Mouse (Mus musculus) CH12.LX (cell line): ENCODE results near the gene Rsc1a1. TPM values are rescaled to one million over a fixed set of nuclear protein-coding genes. Genes with fewer than 3 reads are reported as not detected.

Experiments used
- DNase-seq: peaks from one replicate; pipeline ENCODE4 v3.0.0-alpha.2; 2013; ENCODE audit errors: extremely low read depth
- H3K27ac ChIP-seq: 2 replicates; pipeline ENCODE4 v1.5.1; 2012; ENCODE audit warnings: low read depth, mild to moderate bottlenecking, control low read depth, moderate library complexity; ENCODE audit not compliant: insufficient read depth
- H3K27me3 ChIP-seq: replicated peaks from 2 replicates; pipeline ENCODE3; 2012; ENCODE audit warnings: inconsistent platforms
- H3K36me3 ChIP-seq, 2 experiments: replicated peaks in 1 of 2; 2 replicates each; pipeline versions ENCODE3 to v1.6.1; 2012; ENCODE audit warnings: inconsistent platforms in 1 of 2, low read length in 1 of 2, mild to moderate bottlenecking in 1 of 2, mixed read lengths in 1 of 2, moderate library complexity in 1 of 2; ENCODE audit not compliant: control insufficient read depth in 1 of 2, insufficient read depth in 1 of 2
- H3K4me1 ChIP-seq, 2 experiments: 2 replicates each; pipeline ENCODE4 v1.6.1; 2012; ENCODE audit warnings: inconsistent platforms in 1 of 2, moderate library complexity in 1 of 2; ENCODE audit not compliant: insufficient read depth in 2 of 2, control insufficient read depth in 1 of 2
- H3K4me2 ChIP-seq: 2 replicates; pipeline ENCODE4 v1.6.1; 2012; ENCODE audit warnings: low read depth, mild to moderate bottlenecking, control low read depth; ENCODE audit not compliant: poor library complexity, insufficient read depth, severe bottlenecking
- H3K4me3 ChIP-seq, 3 experiments: fragments of 150-350 bp in 1 of 3; sonication (generic) in 1 of 3; replicated peaks in 1 of 3; 2 replicates each; pipeline versions ENCODE3 to v1.5.1; 2011 to 2012; ENCODE audit warnings: low read depth in 2 of 3, low read length in 2 of 3, mild to moderate bottlenecking in 2 of 3, moderate library complexity in 2 of 3, control low read depth in 1 of 3, improper control_type of control experiment in 1 of 3, inconsistent platforms in 1 of 3, mixed read lengths in 1 of 3; ENCODE audit not compliant: poor library complexity in 1 of 3
- H3K79me2 ChIP-seq: replicated peaks from 2 replicates; pipeline ENCODE4 v1.6.1; 2012; ENCODE audit warnings: mild to moderate bottlenecking, moderate library complexity; ENCODE audit not compliant: control insufficient read depth, poor library complexity, insufficient read depth, severe bottlenecking; ENCODE audit errors: extremely low read depth
- H3K9ac ChIP-seq: 2 replicates; pipeline ENCODE4 v1.6.1; 2012; ENCODE audit warnings: low read depth, mild to moderate bottlenecking, control low read depth, moderate library complexity; ENCODE audit not compliant: insufficient read depth
- H3K9me3 ChIP-seq: replicated peaks from 2 replicates; pipeline ENCODE3; 2012; ENCODE audit warnings: low read length, inconsistent platforms, mixed read lengths
- BHLHE40 ChIP-seq: IDR thresholded peaks from 2 replicates; pipeline ENCODE4 v1.6.1; 2011; ENCODE audit warnings: mild to moderate bottlenecking, low read depth, low read length, improper control_type of control experiment
- CHD2 ChIP-seq: IDR thresholded peaks from 2 replicates; pipeline ENCODE4 v1.6.1; 2011; ENCODE audit warnings: low read length, improper control_type of control experiment
- E2F4 ChIP-seq: IDR thresholded peaks from 2 replicates; pipeline ENCODE4 v1.6.1; 2011; ENCODE audit warnings: low read depth, low read length, improper control_type of control experiment; ENCODE audit not compliant: insufficient replicate concordance
- EP300 ChIP-seq: IDR thresholded peaks from 2 replicates; pipeline ENCODE4 v1.6.1; 2011; ENCODE audit warnings: low read length, improper control_type of control experiment
- ETS1 ChIP-seq: conservative IDR thresholded peaks from 2 replicates; pipeline ENCODE4 v1.6.1; 2012; ENCODE audit warnings: low read depth, mild to moderate bottlenecking, inconsistent platforms, low read length, improper control_type of control experiment, moderate library complexity
- HCFC1 ChIP-seq: IDR thresholded peaks from 2 replicates; pipeline ENCODE4 v1.6.1; 2012; ENCODE audit warnings: low read depth, mild to moderate bottlenecking, inconsistent platforms, low read length, improper control_type of control experiment
- MAX ChIP-seq: IDR thresholded peaks from 2 replicates; pipeline ENCODE4 v1.6.1; 2011; ENCODE audit warnings: low read length, improper control_type of control experiment
- MYC ChIP-seq: IDR thresholded peaks from 2 replicates; pipeline ENCODE4 v1.6.1; 2011; ENCODE audit warnings: low read depth, mild to moderate bottlenecking, improper control_type of control experiment, low read length
- POLR2AphosphoS2 ChIP-seq: IDR thresholded peaks from 2 replicates; pipeline ENCODE4 v1.6.1; 2011; ENCODE audit warnings: low read depth, low read length, improper control_type of control experiment
- RAD21 ChIP-seq: IDR thresholded peaks from 2 replicates; pipeline ENCODE4 v1.6.1; 2011; ENCODE audit warnings: low read depth, mild to moderate bottlenecking, low read length, improper control_type of control experiment, moderate library complexity
- SIN3A ChIP-seq: IDR thresholded peaks from 2 replicates; pipeline ENCODE4 v1.6.1; 2012; ENCODE audit warnings: low read length, improper control_type of control experiment, inconsistent platforms
- SMC3 ChIP-seq: IDR thresholded peaks from 2 replicates; pipeline ENCODE4 v1.6.1; 2011; ENCODE audit warnings: low read depth, low read length, improper control_type of control experiment
- USF1 ChIP-seq: IDR thresholded peaks from 2 replicates; pipeline ENCODE4 v1.6.1; 2014; ENCODE audit warnings: low read depth, mild to moderate bottlenecking, inconsistent platforms, low read length, improper control_type of control experiment
- USF2 ChIP-seq: conservative IDR thresholded peaks from 2 replicates; pipeline ENCODE4 v1.6.1; 2011; ENCODE audit warnings: low read depth, low read length, improper control_type of control experiment
- ZC3H11A ChIP-seq: IDR thresholded peaks from 2 replicates; pipeline ENCODE4 v1.6.1; 2012; ENCODE audit warnings: low read depth, mild to moderate bottlenecking, inconsistent platforms, low read length, improper control_type of control experiment
- ZKSCAN1 ChIP-seq: IDR thresholded peaks from 2 replicates; pipeline ENCODE4 v1.6.1; 2012; ENCODE audit warnings: low read depth, inconsistent platforms, low read length, improper control_type of control experiment, borderline replicate concordance
- ZNF384 ChIP-seq: IDR thresholded peaks from 2 replicates; pipeline ENCODE4 v1.6.1; 2012; ENCODE audit warnings: low read depth, low read length, improper control_type of control experiment, inconsistent platforms
- dilution Hi-C: fragments of 300-500 bp; cut with MboI; formaldehyde crosslinking; loops from 2 replicates; pipeline ENCODE4 v1.14.3; 2020; ENCODE audit warnings: low sequenced_read_pairs; ENCODE audit not compliant: extremely low pct_unique_long_range_greater_than_20kb, extremely low pct_ligation_motif_present
- in situ Hi-C: fragments of 300-500 bp; cut with MboI; formaldehyde crosslinking; loops from 3 replicates; pipeline ENCODE4 v1.14.3; 2019; ENCODE audit warnings: low sequenced_read_pairs, low pct_ligation_motif_present, low pct_unique_long_range_greater_than_20kb, mixed read lengths
- polyA plus RNA-seq: library from polyadenylated mRNA; unstranded; fragments of >175 nt; gene quantifications from 2 replicates; pipeline ENCODE4 v1.2.1, GENCODE M21; 2012; ENCODE audit warnings: low read depth; ENCODE audit not compliant: insufficient read length
- total RNA-seq, 2 experiments: library from RNA; depleted of rRNA; stranded (reverse); fragments of 300-350 nt in 1 of 2; fragments of >200 nt in 1 of 2; gene quantifications; 2 replicates each; pipeline ENCODE4 v1.2.3; 2012 to 2014

The Rsc1a1 gene
- total and polyA plus RNA-seq, 3 experiments, result 3.4 to 14.0 (median 7.0) TPM

DNA sequence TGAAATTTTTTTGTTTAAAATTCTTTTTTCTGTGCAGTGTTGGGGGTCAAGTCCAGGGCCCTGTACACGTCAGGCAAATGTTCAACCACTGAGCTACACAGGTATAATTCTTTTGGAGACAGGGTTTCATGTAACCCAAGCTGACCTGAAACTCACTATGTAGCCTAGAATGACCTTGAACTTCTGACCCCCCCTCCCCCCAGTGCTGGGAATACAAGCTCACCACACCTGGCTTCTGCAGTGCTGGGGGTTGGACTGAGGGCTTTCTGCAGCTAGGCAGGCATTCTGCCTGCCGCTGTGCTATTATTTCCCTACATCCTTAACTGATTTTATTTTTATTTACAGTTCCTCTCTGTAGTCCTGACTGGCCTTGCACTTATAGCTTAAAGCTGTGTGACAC is 6.4 kb downstream of the Rsc1a1 start:
- TF ChIP-seq MYC, result no peak
- TF ChIP-seq USF1, result no peak
- no peak for TF ChIP-seq CHD2
- TF ChIP-seq SMC3, result no peak
- no peak for TF ChIP-seq BHLHE40
- dilution Hi-C loops (no loop called here), in situ Hi-C loops (no loop called here)
- Histone ChIP-seq H3K4me2 (no peak overlapping the region), H3K4me3 (no peak overlapping the region), H3K27me3 (no peaks in the 10 kb centered on the region), H3K9ac (no peak overlapping the region), H3K79me2 (no peaks in the 10 kb centered on the region), H3K27ac (no peak overlapping the region), H3K4me1 (peaks cover 13 to 28% of the 10 kb centered on the region in 2 experiments), H3K36me3 (peaks cover 13 to 44% of the 10 kb centered on the region in 2 experiments), H3K9me3 (no peaks in the 10 kb centered on the region)
- no peak for DNase-seq

DNA sequence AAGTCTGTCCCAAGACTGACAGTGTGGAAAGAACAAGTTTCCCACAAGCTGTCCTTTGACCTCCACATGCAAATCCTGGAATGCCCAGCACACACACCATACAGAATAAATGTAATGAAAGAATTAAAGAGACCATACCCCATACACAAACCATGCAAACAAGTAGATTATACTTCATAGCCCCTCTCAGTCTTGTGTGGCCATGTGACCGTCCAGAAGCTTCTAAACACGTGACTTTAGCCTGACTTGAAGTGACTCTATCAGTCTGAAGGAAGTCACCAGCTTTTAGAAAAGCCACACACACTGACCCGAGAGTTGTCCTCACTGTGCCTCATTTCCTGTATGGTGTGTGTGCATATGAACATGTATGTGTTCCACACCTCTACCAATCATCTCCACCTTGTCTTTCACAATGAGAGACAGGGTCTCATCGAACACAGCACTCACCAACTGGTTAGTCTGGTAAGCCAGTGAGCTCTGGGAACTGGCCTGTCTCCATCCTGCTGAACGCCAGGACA is 8.9 kb downstream of the Rsc1a1 start:
- H3K9ac ChIP-seq, result no peak overlapping the region
- H3K4me1 ChIP-seq, result peaks cover 13 to 24% of the 10 kb centered on the region in 2 experiments
- no peak overlapping the region for H3K27ac ChIP-seq
- H3K4me3 ChIP-seq, result no peak overlapping the region
- H3K79me2 ChIP-seq, result no peaks in the 10 kb centered on the region
- in situ Hi-C loops (no loop called here), dilution Hi-C loops (no loop called here)
- no peaks in the 10 kb centered on the region for H3K27me3 ChIP-seq
- no peak overlapping the region for H3K4me2 ChIP-seq
- no peak for TF ChIP-seq E2F4
- peak; percentile 64; the same call in 1 of the 2 replicates for TF ChIP-seq BHLHE40
- TF ChIP-seq ZC3H11A, result no peak
- no peak for TF ChIP-seq HCFC1
- TF ChIP-seq ZNF384, result no peak
- peak; percentile 48; the same call in 1 of the 2 replicates for TF ChIP-seq POLR2AphosphoS2
- TF ChIP-seq EP300, result 0 out of 2 replicates have a peak, but pooled peaks have one; percentile 11
- peak; percentile 53 for TF ChIP-seq MAX
- TF ChIP-seq ETS1, result no peak
- peak; percentile 53; the same call in 1 of the 2 replicates for TF ChIP-seq USF2
- no peak for TF ChIP-seq SIN3A
- peak; percentile 40 for TF ChIP-seq USF1
- TF ChIP-seq ZKSCAN1, result no peak
- no peak for TF ChIP-seq RAD21
- no peaks in the 10 kb centered on the region for H3K9me3 ChIP-seq
- peaks cover 0 to 20% of the 10 kb centered on the region in 2 experiments for H3K36me3 ChIP-seq
- no peak for DNase-seq
